Mouse (Mus musculus) bone marrow, adult 2 months (tissue): ENCODE results near the gene Coq6.

Experiments
- CTCF ChIP-seq: fragments of 200-500 bp; IDR thresholded peaks from 2 replicates; pipeline ENCODE4 v1.5.1; 2011; ENCODE audit warnings: low read length, control low read depth; ENCODE audit not compliant: control insufficient read depth, insufficient read depth
- POLR2A ChIP-seq: fragments of 200-500 bp; IDR thresholded peaks from 2 replicates; pipeline ENCODE4 v1.6.1; 2011; ENCODE audit warnings: low read depth, mild to moderate bottlenecking, control low read depth, low read length, borderline replicate concordance; ENCODE audit not compliant: control insufficient read depth

GRCm38 (mm10) chr12:84402923-84403322 lies 41.5 kb downstream of the Coq6 start:
- no peak for TF ChIP-seq CTCF
- no peak for TF ChIP-seq POLR2A
